Mouse (Mus musculus): ENCODE measurements around the gene Lemd2. TPM values are rescaled to one million over a fixed set of nuclear protein-coding genes. Genes with fewer than 3 reads are reported as not detected.

Lemd2 gene
- total RNA-seq, 2 experiments from 2014 or later = 2.7 to 12.9 TPM

DNA sequence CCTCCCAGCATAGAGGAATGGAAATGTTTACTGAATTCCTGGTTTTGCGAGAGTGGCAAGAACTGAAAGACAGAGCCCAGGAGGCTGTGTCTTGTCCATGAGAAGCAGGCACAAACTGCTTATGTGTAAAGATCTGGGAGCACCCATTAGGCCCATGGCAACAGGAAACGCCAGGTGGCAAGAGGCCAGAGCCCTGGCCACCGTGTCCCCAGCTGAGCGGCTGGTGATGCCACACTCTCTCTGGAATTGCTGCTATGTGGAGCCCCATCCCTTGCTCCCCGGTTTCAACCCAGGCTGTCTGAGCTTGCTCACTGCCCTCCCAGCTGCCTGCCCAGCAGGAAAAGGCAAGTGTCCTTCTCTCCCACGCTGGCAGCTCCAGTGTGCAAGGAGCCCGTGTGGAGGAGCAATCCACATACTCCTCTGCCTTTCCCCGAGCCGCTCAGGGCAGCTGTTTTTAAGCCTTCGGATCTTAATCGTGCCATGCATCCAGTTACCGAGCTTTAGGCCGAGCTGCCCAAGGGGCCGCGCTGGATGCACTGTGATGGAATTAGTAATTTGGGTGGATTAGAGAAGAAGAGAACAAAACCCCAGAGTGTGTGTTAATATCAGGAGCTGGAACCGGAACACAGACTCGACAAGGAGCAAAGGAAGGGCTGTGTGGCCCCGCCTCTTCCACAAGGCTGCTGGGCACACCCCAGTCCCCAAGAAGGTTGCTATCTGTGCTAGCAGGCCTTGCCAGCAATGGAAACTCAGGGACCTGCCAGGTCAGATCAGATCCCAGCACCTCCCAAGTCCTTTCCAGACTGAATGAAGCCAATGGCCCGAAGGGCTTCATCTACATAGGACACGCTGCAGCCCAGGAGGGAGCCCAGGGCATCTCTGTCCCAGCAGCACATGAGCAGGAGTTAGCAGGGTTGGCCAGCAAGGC lies 9.7 kb downstream of the Lemd2 start:
- peak; percentile 87 for ATAC-seq (replicated peaks; ENCODE audit: low FRiP score, poor library complexity, severe bottlenecking)

DNA sequence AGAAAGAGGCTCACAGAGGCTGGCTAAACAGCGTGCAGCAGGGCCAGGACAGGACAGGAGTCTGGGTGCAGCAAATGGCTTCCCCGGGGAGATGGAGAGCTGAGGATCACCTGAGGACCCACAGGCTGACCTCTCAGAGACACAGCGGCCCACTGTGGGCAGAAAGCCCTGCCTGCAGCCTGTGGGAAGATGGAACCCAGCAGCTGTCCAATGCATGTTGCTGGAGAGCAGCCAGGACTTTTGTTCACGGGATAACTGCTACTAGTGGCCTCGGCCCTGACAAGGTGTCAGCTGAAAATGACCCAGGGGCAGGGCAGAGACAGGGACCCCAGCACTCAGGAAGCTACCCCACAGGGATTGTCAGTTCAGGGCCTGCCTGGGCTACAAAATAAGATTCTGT lies 12.5 kb downstream of the Lemd2 start:
- no peak for ATAC-seq (replicated peaks; ENCODE audit: low FRiP score, poor library complexity, severe bottlenecking)

GRCm38 (mm10) chr17:27191189-27191588 lies 13.1 kb downstream of the Lemd2 start:
- no peak for ATAC-seq (replicated peaks; ENCODE audit: low FRiP score, poor library complexity, severe bottlenecking)

DNA sequence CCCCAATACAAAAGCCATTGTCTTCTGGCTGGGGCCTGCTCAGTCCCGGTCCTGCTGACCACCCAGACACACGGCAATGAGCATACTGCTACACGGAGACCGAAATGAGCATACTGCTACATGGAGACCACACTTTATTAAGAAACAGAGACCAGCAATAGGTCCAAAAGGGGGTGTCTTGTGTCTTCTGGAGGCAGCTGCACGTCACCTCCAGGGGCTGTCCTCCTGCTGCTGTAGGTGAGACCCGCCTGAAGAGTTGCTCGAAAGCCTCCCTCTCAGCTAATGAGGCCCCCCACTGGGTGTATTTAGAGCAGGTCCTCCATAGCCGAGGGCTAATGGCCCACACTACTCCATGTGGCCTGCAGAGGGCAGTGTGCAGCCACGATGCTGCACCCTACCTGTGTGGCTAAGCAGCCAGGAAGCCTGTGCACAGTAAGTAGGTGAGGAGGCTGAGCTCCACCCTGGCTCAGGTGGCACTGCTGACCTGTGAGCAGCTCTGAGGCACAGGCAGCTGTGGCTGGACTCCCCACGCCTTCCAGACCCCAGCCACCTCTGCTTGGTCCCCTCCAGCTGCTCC lies 14.5 kb downstream of the Lemd2 start:
- peak; percentile 82 for ATAC-seq (replicated peaks; ENCODE audit: low FRiP score, poor library complexity, severe bottlenecking)

GRCm38 (mm10) chr17:27188883-27189282 lies 15.4 kb downstream of the Lemd2 start:
- ATAC-seq (replicated peaks; ENCODE audit: low FRiP score, poor library complexity, severe bottlenecking) = no peak

GRCm38 (mm10) chr17:27187059-27187458 lies 17.2 kb downstream of the Lemd2 start:
- no peak for ATAC-seq (replicated peaks; ENCODE audit: low FRiP score, poor library complexity, severe bottlenecking)

DNA sequence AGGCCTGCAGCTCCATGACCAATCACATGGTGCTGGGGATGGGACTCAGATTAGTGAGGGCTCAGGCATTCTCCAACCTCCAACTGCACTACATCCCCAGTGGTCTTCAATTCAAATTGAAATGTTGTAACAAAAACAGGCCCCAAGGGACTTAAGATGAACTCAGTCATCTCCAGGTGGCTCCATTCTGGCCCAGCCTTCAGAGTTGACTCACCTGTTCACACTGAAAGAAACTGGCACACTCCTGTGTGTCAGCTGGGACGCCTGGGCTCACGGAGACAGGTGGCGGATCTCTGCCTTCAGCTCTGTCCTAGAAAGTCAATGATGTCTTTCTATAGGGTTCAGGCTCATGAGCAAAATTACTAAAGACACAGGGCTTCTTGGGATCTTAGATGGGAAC lies 18.2 kb downstream of the Lemd2 start:
- no peak for ATAC-seq (replicated peaks; ENCODE audit: low FRiP score, poor library complexity, severe bottlenecking)

DNA sequence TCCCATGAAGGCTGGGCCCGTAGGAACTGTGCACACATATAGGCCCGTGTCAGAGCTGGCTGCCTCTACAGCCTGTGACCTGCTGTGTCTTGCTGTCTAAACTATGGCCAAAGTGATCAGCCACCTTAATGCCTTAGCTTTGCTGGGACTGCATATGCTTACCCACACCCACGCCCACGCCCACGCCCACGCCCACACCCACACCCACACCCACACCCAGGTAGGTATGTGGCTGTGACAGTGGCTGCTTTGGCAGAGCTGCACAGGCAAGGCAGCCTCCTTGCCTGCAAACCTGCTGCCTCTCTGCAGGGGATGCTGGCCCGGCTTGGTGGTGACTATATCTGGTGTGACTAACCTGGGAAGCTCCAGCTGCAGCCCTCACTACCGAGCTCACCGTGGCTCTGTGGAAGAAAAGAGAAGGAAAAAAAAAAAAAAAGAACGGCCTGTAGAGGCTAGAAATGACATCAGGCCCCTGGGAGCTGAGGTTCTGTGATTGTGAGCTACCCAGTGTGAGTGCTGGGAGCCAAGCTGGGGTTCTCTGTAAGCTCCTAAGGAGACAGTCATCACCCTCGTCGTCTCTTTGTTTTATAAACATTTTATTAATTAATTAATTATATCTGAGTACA lies 20.5 kb downstream of the Lemd2 start:
- ATAC-seq (replicated peaks; ENCODE audit: low FRiP score, poor library complexity, severe bottlenecking) = peak; percentile 74

DNA sequence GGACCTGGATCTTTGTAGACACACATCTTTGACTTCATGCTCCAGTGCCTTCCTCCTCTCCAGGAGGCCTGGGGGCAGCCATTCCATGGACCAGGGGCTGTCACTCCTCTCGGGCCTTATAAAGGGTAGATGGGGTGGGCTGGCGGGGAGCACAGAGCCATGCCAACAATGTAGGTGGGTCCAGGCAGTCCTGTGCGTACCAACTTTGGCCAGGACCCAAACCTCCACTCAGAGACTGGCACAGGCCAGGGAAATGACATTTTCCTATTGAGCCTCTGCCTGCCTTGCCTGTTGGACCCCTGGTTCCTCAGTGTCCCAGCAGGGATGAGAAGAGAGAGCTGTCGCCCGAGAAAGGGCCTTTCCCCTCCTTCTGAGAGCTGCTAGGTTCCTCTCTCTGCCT lies 21.9 kb downstream of the Lemd2 start:
- no peak for ATAC-seq (replicated peaks; ENCODE audit: low FRiP score, poor library complexity, severe bottlenecking)

- no peak for ATAC-seq (replicated peaks; ENCODE audit: low FRiP score, poor library complexity, severe bottlenecking)
Measured at GRCm38 (mm10) chr17:27181666-27182065, 22.6 kb downstream of the Lemd2 start.

GRCm38 (mm10) chr17:27179681-27180280 lies 24.5 kb downstream of the Lemd2 start:
- no peak for ATAC-seq (replicated peaks; ENCODE audit: low FRiP score, poor library complexity, severe bottlenecking)

GRCm38 (mm10) chr17:27178427-27179177 lies 25.7 kb downstream of the Lemd2 start:
- no peak for ATAC-seq (replicated peaks; ENCODE audit: low FRiP score, poor library complexity, severe bottlenecking)

DNA sequence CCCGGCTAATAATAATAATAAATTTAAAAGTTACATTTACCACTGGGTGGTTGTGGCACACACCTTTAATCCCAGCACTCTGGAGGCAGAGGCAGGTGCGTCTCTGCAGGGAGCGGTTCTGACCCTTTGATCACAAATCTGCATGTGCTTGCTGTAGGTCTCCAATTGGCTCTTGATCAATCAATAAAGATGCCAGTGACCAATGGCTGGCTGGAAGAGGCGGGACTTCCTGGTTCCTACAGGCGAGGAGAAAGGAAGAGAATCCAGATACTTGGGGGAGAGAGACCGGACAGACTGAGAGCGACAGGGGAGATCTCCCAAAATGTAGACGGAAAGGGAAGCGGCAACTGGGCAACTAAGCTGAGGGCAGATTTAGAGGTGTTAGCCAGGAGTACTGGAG lies 26.2 kb downstream of the Lemd2 start:
- no peak for ATAC-seq (replicated peaks; ENCODE audit: low FRiP score, poor library complexity, severe bottlenecking)

DNA sequence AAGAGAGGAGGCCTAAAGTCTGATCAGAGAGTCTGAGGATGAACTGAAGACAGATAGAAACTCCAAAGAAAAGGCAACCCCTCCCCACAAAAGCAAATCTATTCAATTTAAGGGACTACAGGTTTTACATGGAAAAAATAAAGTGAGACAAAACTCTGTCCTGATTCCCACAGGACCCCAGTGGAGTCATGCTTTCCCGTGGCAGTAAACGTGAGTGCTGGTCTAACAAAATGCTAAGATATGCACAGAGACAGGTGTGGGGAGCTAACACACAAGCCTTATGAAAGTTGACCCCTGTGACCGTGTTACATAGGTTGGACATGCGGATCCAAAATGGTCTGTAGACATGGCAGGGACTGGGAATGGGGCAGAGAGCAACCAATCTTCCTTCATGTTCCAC lies 27.5 kb downstream of the Lemd2 start:
- no peak for ATAC-seq (replicated peaks; ENCODE audit: low FRiP score, poor library complexity, severe bottlenecking)

- ATAC-seq (replicated peaks; ENCODE audit: low FRiP score, poor library complexity, severe bottlenecking) = no peak
Measured at GRCm38 (mm10) chr17:27176287-27176686, 28.0 kb downstream of the Lemd2 start.

DNA sequence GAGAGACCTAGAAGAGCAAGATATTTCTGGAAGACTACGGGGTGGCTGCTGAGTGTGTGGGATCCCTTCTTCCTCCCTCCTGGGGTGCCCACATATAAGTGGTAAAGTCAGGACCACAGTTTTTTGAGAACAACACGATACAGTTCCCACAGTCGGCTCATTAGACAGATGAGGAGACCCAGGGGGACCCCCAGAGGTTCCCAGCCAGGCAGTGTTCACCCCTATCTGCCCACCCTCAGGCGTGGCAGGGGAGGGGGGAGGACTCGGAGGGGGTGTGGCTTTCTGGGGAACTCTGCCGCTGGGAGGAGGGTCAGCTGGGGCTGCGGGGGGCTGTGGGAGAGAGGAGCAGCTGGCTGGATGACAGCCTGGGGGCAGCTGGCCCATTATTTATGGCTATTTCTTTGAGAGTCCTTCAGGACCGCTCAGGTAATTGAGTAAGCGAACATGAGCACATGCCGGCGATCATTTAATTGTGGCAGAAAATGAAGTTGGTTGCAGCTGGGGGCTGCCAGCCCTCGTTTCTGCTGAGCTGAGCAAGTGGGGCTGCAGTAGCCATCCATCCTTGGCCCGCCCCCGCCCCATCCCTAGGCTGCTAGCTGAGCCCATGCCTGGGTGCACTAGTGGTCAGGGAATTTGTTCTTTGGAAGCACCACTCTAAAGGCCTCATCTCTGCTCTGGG lies 28.9 kb downstream of the Lemd2 start:
- ATAC-seq (replicated peaks; ENCODE audit: low FRiP score, poor library complexity, severe bottlenecking) = no peak

- no peak for ATAC-seq (replicated peaks; ENCODE audit: low FRiP score, poor library complexity, severe bottlenecking)
Measured at GRCm38 (mm10) chr17:27173715-27174114, 30.6 kb downstream of the Lemd2 start.

DNA sequence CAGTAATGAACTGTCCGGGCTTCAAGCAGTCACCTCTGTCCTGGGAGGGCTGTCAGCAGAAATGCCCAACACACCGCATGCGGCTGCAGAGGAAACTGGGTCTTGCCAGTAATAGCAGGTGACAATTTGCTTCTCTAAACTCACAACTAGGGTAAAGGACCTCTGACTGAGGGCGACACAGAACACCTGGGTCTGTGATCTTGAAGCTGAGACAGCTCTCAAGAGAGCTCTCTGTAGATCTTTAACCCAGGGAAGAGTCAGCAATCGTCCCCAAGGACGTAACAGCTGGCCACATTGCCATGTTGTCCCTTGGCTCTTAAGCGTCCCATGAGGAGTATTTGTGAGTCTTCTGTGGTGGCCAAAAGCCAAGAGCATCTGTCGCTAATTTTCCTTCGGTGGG lies 31.8 kb downstream of the Lemd2 start:
- no peak for ATAC-seq (replicated peaks; ENCODE audit: low FRiP score, poor library complexity, severe bottlenecking)

DNA sequence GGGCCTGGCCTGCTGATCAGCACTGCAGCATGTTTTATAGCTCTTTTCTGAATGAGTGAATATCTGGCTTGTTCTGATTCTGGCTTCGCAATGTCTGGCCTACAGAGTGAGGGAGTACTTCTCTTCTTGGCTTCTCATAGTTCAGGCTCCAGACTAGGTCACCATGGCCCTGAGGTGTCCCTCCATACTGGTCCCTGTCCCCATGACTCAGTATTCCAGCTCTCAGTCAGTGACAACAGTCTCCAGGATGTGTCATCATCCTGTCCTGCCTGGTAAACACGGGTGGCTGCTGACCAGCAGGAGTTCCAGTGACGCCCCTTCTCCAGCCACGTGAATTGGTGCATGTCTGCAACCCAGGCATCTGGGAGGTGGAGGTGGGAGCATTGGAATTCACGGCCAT lies 33.1 kb downstream of the Lemd2 start:
- no peak for ATAC-seq (replicated peaks; ENCODE audit: low FRiP score, poor library complexity, severe bottlenecking)
